Mouse (Mus musculus) cerebellum, postnatal 4 days (tissue): ENCODE measurements around the gene Gpam.
"Not testable (repeated sequence)": the region's sequence is repeated elsewhere in the genome, so short reads cannot be mapped to it uniquely, and the experiment has no call there.

Experiments
- DNase-seq, 2 experiments: peaks; one replicate each; pipeline ENCODE4 v3.0.0; 2022; ENCODE audit warnings: low spot score in 2 of 2, mixed read lengths in 1 of 2

The Gpam gene

GRCm38 (mm10) chr19:55127072-55127718 is at the start of gene Gpam:
Gpam (minus strand) TSS chr19:55127238.
- DNase-seq: no peak

- DNase-seq: no peak
Observed at GRCm38 (mm10) chr19:55171585-55171984, 44.5 kb upstream of the Gpam start.

- DNase-seq: no peak
Observed at GRCm38 (mm10) chr19:55170399-55170798, 43.4 kb upstream of the Gpam start.

DNA sequence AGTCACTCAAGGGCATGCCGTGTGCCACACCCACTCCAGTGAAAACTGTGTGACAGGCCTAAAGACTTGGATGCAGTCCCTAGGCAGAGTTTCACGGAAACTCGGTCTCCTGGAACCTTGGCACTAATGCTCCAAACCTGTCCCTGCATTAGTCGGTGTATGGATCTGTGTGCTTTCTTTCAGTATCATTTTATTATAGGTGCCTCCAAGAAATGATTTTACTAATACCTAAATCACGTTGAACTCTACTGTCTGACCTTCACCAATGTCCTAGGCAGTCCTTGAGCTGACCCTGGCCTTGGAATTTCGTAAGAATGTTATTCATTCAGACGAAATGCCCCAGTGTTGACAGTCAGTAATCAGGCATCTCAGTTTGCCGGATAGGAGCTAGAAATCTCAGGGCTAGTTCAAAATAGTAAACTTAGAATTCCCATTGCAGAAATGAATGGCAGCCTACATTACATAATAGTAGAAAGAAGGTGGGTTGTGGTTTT is 42.2 kb upstream of the Gpam start:
- not testable (repeated sequence) for DNase-seq

GRCm38 (mm10) chr19:55168360-55168759 is 41.3 kb upstream of the Gpam start:
- no peak for DNase-seq

- DNase-seq: no peak
Observed at GRCm38 (mm10) chr19:55167741-55168140, 40.7 kb upstream of the Gpam start.

GRCm38 (mm10) chr19:55166741-55167140 is 39.7 kb upstream of the Gpam start:
- no peak for DNase-seq

GRCm38 (mm10) chr19:55165954-55166353 is 38.9 kb upstream of the Gpam start:
- DNase-seq: no peak

GRCm38 (mm10) chr19:55165183-55165865 is 38.3 kb upstream of the Gpam start:
- no peak for DNase-seq

DNA sequence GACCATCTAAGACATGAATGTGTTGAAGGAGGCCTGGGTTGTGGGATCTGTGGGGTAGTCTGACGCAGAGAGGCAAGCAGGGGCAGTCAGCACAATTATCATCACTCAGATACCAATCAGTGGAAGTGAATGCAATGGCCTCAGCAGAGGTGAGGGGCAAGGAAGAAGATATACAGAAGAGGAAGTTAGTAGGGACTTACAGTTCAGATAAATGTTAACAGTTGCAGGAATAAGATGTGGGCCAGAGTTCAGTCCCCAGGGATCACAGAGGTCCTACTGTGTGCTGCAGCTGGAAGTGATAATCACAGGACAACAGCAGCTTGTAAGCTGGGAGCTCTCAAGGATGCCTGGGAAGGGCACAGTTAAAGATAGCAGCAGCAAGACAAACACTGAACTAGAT is 37.1 kb upstream of the Gpam start:
- DNase-seq: no peak

GRCm38 (mm10) chr19:55162271-55162670 is 35.2 kb upstream of the Gpam start:
- DNase-seq: no peak

GRCm38 (mm10) chr19:55159826-55160225 is 32.8 kb upstream of the Gpam start:
- no peak for DNase-seq

- no peak for DNase-seq
Observed at GRCm38 (mm10) chr19:55158606-55159005, 31.6 kb upstream of the Gpam start.

GRCm38 (mm10) chr19:55157029-55157428 is 30.0 kb upstream of the Gpam start:
- no peak for DNase-seq

DNA sequence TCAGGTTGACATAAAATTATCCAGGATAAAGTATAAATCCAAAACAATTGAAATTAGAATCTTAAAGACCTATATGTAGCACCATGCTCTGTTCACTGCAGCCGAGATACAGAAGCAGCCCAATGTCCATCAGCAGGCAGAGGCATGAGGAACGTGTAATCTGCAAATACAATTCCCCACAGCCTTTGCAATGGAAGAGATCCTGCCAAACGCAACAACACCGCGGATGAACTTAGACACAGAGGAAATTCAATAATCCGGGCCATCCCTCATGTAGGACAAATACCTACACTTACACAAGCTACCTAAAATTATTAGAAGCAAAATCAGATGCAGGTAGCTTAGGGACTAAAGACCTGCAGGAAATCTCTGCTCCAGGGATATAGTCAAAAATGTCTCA is 25.9 kb upstream of the Gpam start:
- no peak for DNase-seq

- not testable (repeated sequence) for DNase-seq
Observed at GRCm38 (mm10) chr19:55152274-55152673, 25.2 kb upstream of the Gpam start.

GRCm38 (mm10) chr19:55149646-55150045 is 22.6 kb upstream of the Gpam start:
- no peak for DNase-seq

DNA sequence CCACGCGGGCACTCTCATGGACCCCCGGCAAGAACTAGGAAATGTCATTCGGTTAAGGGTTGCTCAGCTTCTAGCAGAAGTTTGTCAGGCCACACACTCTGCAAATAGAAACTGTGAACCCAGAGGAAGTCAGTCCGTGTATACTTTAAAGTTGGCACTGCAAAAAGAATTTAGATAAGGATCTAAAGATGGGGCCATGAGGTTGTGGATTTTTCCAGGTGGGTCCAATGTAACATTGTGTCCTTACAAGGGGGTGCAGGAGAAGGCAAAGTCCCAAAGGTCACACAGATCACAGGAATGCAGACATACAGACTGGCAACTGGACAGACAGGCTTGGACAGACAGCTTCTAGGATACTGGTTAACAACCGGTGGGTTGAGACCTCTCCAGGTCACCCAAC is 21.1 kb upstream of the Gpam start:
- no peak for DNase-seq

GRCm38 (mm10) chr19:55147568-55147967 is 20.5 kb upstream of the Gpam start:
- DNase-seq: no peak

DNA sequence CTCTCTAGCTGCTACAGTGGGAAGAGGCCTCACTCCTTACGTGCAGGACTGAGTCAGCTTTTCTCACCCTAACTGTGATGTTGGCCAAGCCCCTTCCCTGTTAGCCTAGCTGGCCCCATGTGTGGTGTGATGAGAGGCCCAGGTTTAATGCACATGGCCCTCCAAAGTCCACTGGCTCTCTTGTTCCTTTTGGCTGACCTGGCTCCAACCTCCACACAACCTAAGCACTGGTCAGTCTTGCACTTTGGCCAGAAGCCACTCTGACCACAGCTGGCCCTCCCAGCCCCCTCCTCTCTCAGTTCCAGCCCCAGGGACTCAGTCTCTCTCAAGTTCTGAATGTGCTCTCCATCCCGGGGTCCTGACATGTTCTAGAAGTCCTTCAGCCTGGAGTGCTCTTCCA is 18.1 kb upstream of the Gpam start:
- no peak for DNase-seq

GRCm38 (mm10) chr19:55144691-55145090 is 17.7 kb upstream of the Gpam start:
- DNase-seq: no peak

- DNase-seq: no peak
Observed at GRCm38 (mm10) chr19:55143391-55144300, 16.6 kb upstream of the Gpam start.
